Mouse (Mus musculus) 3T3-L1 (cell line): Measurements from ENCODE around the gene Adprm.
A peak's percentile ranks its signal among the peaks of the same experiment; 100 is the strongest.

Experiments used
- DNase-seq: peaks from one replicate; pipeline ENCODE4 v3.0.0-alpha.2; 2015; ENCODE audit warnings: low read depth, low spot score

The Adprm gene

DNA sequence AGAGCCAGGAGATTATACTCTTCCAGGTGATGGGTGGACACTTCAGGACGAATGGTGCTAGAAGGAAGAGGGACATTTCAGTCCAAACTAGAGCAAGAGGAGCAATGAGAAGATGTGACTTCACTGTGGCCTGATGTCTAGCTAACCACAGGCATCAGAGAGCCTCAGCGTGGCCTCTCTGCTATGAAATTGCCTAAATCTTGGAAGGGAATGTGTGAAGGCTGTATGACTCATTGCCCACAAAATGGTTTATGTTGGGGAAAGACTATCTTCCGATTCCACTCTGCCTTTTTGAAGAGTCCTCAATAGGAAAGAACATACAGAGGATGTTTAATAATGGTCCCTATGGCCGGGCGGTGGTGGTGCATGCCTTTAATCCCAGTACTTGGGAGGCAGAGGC is 24.4 kb upstream of the Adprm start:
- DNase-seq = peak; percentile 73

DNA sequence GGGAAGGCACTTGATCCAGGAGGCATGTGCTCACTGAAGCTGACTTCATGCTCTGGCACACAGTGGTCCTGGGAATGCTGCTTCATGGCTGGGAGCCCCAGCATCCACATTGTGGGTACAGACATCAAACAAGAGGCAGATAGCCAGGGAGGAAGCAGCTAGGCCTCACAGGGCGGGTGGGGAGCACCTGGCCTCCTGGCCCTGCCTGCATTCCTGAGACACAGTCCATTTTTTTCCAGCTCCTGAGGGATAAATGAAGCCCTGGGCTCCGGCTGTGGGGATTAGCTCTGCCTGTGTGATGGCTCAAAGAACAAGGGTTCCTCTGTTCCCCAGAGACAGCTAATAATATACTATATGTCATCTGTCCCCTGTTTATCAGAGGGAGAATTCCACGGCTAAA is 22.6 kb upstream of the Adprm start:
- no peak for DNase-seq

DNA sequence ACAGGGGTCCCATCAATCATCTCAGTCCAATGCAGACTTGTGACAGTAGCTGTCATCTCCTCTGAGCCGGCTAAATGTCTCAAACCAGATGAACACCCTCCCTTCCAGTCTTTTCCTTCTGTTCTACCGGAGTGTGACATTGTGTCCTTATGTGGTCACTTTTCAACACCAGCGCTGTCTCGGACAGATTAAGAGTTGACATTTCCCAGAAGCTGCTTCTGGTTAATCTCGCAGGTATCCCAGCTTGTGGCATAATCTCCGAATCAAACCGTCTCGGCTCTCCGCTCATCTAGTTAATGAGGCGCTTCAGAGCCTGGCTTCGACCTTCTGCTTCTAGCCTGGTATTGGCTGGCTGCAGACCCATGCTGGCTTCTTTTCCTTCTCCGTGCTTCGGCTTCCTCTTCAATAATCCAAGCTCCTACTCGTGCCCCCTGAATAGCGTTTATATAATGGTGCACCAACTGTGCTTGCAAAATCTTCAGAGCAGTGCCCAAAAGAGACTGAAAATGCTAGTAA is 20.3 kb upstream of the Adprm start:
- no peak for DNase-seq

DNA sequence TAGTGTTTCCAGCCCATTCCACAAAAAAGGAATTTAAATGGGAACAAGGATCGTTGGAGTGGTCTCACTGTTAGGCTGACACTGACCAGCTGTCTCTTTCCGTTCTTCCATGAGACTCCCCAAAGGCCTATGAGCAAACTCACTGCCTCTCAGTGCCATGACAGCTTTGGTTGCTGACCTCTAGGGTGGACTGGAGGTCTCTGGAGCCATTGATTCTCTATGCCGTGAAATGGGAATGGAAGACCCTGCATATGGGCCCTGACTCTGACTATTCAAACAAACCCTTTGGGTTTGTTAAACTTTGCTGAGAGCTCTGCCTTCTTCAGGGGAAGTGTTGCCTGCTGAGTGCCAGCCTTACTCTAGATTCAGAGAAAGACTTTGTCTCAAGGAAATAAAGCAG is 15.3 kb upstream of the Adprm start:
- no peak for DNase-seq

DNA sequence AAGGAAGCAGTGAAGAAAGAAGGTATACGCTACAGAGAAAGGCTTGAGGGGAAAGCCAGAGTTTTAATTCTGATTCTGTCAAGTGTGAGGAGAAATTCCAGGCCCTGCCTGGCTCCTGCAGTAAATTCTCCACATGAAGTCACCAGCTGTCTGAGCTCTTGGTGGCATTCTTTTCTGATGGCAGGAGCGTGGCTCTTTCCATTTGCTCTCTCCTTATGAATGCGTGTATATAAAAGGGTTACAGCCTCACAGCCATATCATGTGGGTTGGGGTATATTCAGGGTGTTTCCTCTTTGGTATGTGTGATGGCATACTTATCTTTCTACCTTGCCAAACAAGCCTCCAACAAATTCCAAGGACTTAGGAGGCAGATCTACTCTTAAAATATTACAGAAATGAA is 10.3 kb upstream of the Adprm start:
- DNase-seq = no peak

DNA sequence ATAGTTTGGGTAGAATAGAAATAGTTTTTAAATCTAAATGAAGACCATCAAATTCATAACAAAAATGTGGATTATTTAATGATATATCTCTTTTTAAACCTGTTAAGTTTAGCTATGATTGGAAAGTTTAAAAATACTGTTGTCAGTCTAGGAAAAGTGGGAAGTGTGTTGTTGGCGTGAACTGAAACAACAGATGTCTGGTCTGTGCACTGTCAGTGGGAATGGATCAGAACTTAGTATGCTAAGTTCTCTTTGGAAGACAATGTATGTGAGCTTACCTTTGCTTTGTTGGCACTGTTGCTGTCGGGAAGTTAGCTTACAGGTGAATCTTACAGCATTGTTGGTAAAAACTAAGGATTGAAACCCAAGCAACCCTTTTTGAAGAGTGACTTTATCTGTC is 8.9 kb upstream of the Adprm start:
- no peak for DNase-seq

DNA sequence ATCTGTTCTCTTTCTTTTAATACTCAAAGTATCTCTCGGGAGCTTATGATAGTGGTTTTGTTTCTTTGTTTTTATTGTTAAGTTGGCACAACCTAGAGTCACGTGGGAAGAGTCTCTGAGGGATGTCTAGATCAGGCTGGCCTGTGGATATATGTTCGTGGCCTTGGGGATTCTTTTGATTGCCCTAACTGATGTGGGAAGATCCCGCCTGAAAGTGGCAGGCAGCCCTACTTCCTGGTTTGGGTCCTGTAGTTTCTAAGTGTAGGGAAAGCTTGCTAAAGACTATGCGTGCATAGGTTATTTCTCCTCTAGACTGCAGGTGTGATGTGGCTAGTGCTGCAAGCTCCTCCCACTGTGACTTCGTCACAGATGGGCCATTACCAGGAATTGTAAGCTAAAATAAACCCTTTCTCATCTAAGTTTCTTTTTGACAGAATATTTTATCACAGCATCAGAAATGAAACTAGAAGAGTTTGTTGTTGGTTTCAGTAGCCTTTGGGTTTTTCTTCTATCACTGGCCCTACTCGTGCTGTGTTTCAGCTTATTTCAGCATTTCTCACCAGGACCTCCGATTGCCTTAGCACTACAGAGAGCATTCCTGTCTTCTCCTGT is 2.5 kb upstream of the Adprm start:
- DNase-seq = no peak

DNA sequence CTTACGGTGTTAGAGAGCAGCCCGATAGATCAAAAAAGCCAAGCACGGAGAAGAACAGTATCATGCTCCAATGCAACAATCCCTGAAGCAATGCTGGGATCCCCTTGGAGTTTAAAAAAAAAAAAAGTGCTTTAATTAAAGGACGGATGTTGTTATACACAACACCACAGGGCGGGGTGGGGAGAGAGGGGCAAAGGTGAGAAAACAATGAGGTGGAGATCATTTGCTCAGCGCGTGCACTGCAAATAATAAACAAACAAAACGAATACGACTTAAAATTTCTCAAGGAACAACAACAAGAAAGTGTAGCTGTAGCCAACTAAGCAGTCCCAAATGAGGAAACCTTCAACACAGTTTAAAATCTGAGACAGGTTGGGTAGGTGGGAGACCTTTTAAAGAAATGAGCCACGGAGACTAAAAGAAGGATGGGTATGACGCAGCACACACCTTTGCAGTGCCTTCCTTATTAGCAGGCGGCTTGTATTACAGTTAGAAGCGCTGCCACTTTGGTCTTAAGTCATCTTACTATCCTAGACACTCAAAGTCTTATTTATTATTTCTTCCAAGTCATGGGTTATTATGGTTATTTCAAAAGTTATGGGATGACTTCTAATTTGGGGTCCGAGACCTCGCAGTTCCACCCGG is 596 bp downstream of the Adprm start:
- peak; percentile 37 for DNase-seq

DNA sequence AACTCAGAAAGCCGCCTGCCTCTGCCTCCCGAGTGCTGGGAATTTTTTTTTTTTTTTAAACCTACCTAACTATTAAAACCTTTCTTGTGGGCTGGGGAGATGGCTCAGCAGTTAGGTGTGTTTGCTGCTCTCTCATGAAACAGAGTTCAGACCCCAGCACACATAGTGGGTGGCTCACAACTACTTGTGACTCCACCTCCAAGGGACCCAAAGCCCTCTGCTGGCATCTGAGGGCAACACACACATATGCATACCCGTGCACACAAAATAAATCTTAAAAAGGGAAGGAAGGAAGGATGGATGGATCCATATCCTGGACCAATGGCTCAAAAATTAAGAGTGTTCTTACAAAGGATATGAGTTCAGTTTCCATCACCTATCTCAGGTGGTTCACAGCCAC is 3.1 kb downstream of the Adprm start:
- DNase-seq = peak; percentile 9

DNA sequence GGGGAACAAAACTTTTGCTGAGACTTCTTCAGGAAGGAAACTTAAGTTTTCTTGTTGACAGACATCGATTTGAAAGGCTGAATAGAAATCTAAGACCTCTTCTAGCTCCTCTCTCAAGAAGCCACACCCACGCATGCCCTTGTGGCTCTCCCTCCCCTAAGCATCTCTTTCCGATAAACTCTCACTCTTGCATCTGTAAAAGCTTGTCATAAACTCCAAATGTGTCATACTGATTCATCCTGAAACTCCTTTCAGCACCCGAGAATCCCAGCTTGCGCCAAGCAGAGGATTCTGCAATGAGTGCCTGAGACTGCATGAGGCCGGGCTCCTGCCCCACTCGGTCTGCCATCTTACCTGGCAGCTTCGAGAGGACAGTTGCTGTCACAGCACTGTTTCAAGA is 3.9 kb downstream of the Adprm start:
- peak; percentile 24 for DNase-seq

DNA sequence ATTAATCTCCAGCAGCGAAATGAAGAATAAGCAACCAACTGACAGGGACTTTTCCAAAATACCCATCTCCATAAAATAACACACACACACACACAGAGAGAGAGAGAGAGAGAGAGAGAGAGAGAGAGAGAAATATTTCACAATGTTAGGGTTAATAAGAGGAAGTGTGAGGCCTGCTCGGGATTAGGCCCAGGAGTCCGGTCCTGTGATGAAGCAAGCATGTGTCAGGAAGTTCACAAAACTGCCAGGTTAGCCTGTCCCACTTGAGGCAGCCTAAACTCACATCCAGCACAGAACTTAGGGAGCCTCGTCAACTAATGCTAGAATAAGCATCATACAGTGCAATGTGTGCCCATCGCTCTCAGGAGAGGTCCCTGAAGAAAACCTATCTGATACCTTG is 5.2 kb downstream of the Adprm start:
- no peak for DNase-seq

DNA sequence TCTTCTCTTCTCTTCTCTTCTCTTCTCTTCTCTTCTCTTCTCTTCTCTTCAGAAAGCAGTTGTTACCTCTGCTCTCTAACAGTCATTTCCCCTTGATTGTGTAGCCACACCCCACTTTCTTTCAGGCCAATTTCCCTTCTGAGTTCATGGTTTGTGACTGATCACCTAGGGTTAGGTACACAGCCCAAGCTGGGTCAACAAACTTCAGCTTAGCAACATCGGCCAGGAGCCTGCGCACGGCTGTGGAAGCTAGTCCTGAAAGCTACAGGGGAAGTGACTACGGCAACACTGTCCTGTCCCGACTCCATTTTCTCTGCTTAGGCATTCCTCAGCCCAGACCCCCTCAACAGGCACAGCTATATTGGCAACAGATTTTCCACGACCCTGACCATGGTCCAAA is 7.4 kb downstream of the Adprm start:
- DNase-seq = no peak

DNA sequence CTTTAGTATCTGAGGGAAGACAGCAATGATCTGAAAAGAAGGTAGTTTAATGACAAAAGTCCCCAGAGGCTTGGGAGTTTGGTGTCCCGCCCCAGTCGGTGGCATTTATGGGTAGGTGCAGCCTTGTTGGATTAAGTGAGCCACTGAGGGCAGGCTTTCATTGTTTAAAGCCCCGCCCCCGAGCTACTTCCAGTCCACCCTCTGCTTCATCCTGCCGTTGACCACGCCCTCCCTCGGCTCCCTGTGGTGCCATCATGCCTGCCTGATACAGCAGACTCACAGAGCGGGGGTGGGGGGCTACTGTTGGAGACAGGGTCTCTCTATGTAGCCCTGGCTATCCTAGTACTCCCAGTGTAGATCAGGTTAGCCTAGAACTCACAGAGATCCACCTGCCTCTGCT is 9.4 kb downstream of the Adprm start:
- no peak for DNase-seq

DNA sequence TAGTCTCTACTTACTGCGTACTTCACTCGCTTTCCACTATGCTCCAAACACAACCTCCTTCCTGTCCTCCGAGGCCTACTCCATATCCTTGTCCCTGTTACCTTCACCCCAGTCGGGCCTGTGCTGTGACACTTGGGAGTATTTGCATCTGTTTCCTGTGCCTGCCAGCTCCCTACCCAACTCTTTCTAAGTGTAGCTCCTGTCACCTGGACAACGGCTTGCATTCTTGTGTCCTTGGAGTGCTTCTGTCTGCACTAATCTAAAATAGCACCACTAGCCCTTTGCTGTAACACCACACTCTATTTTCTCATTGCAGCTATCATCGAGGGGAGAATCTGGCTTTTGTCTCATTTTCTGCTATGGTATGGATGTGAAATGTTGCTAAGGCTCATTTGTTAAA is 11.9 kb downstream of the Adprm start:
- DNase-seq = no peak

DNA sequence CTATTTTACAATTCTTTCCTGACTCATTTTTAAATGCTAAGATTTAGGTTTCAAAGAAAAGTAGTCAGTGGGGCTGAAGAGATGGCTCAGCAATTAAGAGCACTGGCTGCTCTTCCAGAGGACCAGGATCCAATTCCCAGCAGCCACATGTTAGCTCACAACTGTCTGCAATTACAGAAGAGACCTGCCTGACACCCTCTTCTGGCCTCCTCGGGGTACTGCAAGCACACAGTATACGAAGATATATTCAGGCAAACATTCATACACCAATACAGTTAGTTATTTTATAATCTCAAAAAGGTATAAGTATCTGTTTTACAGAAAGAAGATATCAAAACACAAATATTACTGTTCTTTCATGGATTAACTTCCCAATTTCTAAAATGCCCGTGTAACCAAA is 12.6 kb downstream of the Adprm start:
- DNase-seq = peak; percentile 23

DNA sequence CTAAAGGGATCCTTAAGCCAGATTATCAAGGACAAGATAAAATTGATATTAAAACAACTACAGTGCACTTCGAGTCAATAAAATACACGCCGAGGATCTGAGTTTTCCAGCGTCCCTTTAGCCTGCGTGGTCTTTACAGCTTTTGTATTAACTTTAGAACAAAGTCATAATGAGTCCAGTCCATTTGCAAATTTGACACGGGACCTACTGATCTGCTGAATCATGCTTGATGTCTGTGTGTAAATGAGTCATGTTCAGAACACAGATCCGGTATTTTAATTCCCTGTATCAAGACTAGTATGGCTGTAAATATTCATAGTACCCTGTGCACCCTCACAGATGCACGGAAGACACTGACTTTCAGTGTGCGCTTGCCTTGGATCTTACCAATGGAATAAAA is 15.5 kb downstream of the Adprm start:
- DNase-seq = no peak

DNA sequence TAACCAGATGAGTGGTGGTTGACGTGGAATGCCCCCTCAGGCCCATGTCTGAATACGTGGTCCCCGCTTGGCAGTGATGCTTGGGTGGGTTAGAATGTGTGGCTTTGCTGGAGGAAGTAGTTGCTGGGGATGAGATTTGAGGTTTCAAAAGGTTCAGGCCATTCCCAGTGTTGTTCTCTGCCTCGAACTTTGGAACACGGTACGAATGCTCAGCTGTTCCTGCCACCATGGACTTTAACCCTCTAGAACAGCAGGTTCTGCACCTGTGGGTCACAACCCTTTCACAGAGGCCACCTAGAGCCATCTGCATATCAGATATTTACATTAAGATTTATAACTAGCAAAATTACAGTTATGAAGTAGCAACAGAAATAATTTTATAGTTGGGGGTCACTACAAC is 16.2 kb downstream of the Adprm start:
- DNase-seq = no peak

DNA sequence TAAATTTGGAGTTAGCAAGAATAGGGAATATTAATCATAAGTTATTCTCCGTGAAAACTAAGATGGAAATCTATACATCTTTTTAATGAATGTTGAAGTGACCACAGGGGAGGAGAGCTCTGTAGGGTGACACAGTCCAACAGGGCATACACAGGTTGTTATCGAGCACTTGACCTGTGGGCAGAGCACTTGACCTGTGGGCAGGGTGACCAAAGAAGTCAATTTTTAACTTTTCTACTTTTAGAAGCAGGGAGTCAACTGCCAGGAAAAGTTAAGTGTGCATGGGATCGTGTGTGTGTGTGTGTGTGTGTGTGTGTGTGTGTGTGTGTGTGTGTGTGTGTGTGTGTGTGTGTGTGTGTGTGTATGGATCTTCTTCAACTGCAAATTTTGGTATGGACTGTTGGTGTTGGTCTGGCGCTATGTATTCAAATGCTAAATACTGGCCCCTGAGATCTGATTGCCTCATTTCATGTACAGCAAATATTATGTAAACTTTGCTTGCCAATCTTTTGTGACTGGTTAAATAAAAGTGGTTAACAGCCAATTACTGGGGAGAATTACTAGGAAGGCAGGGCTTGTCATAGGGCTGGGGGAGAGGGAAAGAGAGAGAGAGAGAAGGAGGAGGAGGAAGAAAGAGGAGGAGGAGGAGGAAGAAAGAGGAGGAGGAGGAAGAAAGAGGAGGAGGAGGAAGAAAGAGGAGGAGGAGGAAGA is 17.5 kb downstream of the Adprm start:
- DNase-seq = no peak

DNA sequence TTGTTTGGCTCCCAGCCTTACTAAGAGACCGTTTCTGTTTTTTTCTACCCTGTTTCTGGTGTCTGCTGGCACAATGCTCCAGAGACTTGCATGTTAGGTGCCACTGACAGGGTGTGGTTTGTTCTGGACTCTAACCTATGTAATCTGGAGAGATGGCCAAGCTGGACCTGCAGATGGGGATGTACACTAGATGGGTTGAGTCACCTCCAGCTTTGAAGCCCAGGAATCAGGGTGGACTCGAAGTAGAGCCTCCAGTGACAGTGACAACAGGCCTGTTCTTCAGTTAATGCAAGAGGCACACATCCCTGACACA is 20.8 kb downstream of the Adprm start:
- no peak for DNase-seq

DNA sequence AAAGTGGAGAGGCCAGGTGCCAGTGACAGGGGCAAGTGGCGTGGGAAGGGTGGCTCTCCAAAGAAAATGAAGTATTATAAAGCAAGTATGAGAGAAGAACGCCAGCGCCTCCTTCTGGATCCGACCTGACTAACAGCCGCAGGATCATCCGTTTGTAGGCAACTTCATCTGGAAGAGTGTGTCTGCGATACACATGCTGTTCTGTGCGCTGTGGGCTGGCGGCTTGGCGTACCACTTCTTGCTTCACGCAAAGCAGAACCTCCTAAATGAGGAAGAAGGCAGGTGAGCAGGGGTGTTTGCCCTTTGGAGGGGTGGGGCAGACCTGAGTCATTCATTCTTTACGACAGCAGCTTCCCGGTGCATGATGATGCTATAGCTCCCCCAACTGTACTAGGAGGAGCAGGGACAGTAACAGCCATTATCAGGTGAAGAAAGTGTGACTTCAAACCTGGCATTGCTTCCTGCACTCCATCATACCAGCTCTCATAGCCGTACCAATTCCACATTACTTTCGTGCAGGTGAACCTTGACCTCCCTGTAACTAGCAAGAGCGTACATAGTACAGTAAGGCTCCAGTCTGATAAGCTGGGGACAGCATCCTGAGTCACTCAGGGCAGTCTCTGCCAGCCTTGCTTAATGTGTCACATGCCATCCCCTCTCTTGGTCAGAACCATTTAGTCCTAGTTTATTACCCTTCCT is 21.3 kb downstream of the Adprm start:
- DNase-seq = no peak

DNA sequence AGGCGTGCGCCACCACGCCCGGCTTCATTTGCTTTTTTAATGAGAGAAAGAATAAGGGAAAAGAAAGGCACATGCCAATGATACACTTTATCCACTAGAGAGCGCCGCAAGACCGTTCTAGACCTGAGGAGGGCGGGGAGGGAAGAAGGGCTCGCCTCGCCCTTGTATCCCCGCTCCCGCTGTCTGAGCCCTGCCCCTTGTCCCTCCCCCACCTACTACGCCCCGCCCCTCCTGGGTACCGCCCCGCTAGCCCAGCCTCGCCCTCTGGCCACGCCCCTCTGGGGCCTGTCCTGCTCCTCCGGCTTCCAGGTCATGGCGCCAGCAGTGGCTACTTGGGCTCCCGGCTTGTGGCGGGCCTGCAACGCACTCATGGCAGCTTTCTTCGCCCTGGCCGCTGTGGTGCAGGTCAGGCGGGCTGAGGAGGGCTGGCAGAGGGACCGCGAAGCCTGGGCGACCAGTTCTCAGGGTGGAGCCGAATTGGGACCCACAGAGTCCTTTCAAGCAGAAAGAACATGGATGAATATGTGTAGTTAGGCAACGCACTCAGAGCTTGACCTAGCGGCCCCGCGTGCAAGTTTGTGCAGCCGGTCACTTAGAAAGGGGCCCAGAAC is 27.4 kb downstream of the Adprm start, which contains the start of gene Tmem220:
TSS of gene Tmem220 (plus strand) at position 288 of the 611 bp plus-strand sequence.
- DNase-seq = peak; percentile 96

DNA sequence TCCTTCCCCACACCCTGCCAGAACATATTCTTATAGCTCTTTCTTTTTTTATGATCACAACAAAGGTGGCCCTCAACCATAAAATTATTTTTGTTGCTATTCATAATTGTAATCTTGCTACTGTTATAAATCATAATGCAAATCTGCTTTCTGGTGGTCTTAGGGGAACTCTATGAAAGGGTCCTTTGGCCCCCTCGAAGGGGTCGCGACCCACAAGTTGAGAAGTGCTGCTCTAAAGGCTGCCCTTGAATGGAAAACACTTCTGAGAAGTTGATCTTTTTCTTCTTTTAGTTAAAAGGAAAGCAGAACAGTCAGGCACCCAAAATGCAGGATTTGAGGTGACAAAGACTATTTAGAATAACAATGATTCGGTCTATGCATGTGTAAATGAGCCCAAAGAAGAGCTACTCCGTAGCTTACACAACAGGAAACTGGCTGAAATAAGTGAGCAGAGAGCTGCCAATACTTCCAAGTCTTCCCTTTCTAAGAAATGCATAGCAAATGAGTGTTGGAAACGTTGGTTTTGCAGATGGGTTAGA is 28.5 kb downstream of the Adprm start:
- no peak for DNase-seq
